Mouse (Mus musculus) G1E (cell line): ENCODE results near the gene Hsd17b3. TPM values are rescaled to one million over a fixed set of nuclear protein-coding genes. Genes with fewer than 3 reads are reported as not detected.

Experiments
- ATAC-seq: 2 replicates; pipeline ENCODE4 v1.8.0; 2016; ENCODE audit warnings: mild to moderate bottlenecking; ENCODE audit not compliant: insufficient number of reproducible peaks, poor library complexity, low FRiP score, severe bottlenecking; ENCODE audit errors: extremely low read depth
- DNase-seq: peaks from one replicate; pipeline ENCODE4 v3.0.0; 2012; ENCODE audit warnings: low spot score
- H3K27me3 ChIP-seq: 2 replicates; pipeline ENCODE4 v1.6.1; 2012; ENCODE audit warnings: mild to moderate bottlenecking, low read length, inconsistent platforms; ENCODE audit not compliant: insufficient read depth
- H3K36me3 ChIP-seq: replicated peaks from 2 replicates; pipeline ENCODE3; 2012; ENCODE audit warnings: mild to moderate bottlenecking, inconsistent platforms
- H3K4me1 ChIP-seq: 2 replicates; pipeline ENCODE4 v1.6.1; 2012; ENCODE audit warnings: low read depth, low read length, inconsistent platforms, mixed read lengths; ENCODE audit not compliant: insufficient read depth
- H3K4me3 ChIP-seq: 2 replicates; pipeline ENCODE4 v1.5.1; 2012; ENCODE audit warnings: low read depth, mild to moderate bottlenecking, inconsistent platforms, low read length, moderate library complexity, mixed read lengths
- H3K9me3 ChIP-seq: replicated peaks from 2 replicates; pipeline ENCODE4 v1.6.1; 2012; ENCODE audit warnings: inconsistent platforms
- CTCF ChIP-seq: IDR thresholded peaks from 2 replicates; pipeline ENCODE4 v1.5.1; 2012; ENCODE audit warnings: low read depth, low read length, inconsistent platforms, mixed read lengths
- GATA1 ChIP-seq: IDR thresholded peaks from 2 replicates; pipeline ENCODE4 v1.6.1; 2012; ENCODE audit warnings: borderline replicate concordance, low read length, inconsistent platforms, mixed read lengths
- GATA2 ChIP-seq: IDR thresholded peaks from 2 replicates; pipeline ENCODE4 v1.6.1; 2012; ENCODE audit warnings: low read depth, low read length, inconsistent platforms, borderline replicate concordance
- POLR2AphosphoS5 ChIP-seq: IDR thresholded peaks from 2 replicates; pipeline ENCODE4 v1.6.1; 2012; ENCODE audit warnings: low read depth, low read length, inconsistent platforms; ENCODE audit not compliant: insufficient replicate concordance
- TAL1 ChIP-seq: conservative IDR thresholded peaks from 2 replicates; pipeline ENCODE4 v1.6.1; 2012; ENCODE audit warnings: low read depth, low read length, inconsistent platforms, mixed read lengths
- polyA plus RNA-seq: library from polyadenylated mRNA; stranded (reverse); fragments of >175 nt; gene quantifications from 2 replicates; pipeline ENCODE4 v1.2.3, GENCODE M21; 2012
- total RNA-seq, 2 experiments: library from RNA; stranded (forward) in 1 of 2; stranded (reverse) in 1 of 2; fragments of 200-1000 nt in 1 of 2; fragments of >200 nt in 1 of 2; fragmentation: Nextera tagmentation in 1 of 2; gene quantifications; 2 replicates each; pipeline ENCODE4 v1.2.3; 2014 to 2017

Gene Hsd17b3
- total and polyA plus RNA-seq, 3 experiments = 0.22 TPM; not detected in 2

GRCm38 (mm10) chr13:64018586-64019141 lies 70.4 kb downstream of the Hsd17b3 start:
- Histone ChIP-seq H3K9me3 (no peaks in the 10 kb centered on the region), H3K4me1 (0 out of 2 replicates have a peak, but pooled peaks cover 5% of the 10 kb centered on the region), H3K36me3 (no peaks in the 10 kb centered on the region), H3K27me3 (peaks cover 16% of the 10 kb centered on the region; the same call in 1 of the 2 replicates), H3K4me3 (no peak overlapping the region)
- DNase-seq (no peak), ATAC-seq (no peak)
- no peak for TF ChIP-seq GATA1
- TF ChIP-seq POLR2AphosphoS5 = no peak
- TF ChIP-seq TAL1 = no peak
- TF ChIP-seq GATA2 = no peak
- TF ChIP-seq CTCF = no peak

GRCm38 (mm10) chr13:64016048-64016447 lies 73.0 kb downstream of the Hsd17b3 start:
- TF ChIP-seq TAL1 = no peak
- no peak for TF ChIP-seq CTCF
- TF ChIP-seq GATA1 = no peak
- no peak for TF ChIP-seq GATA2
- TF ChIP-seq POLR2AphosphoS5 = no peak
- Histone ChIP-seq H3K27me3 (peaks cover 19% of the 10 kb centered on the region), H3K4me3 (no peak overlapping the region), H3K36me3 (no peaks in the 10 kb centered on the region), H3K9me3 (no peaks in the 10 kb centered on the region), H3K4me1 (0 out of 2 replicates have a peak, but pooled peaks cover 4% of the 10 kb centered on the region)
- DNase-seq (no peak), ATAC-seq (no peak)

GRCm38 (mm10) chr13:64011157-64011556 lies 77.9 kb downstream of the Hsd17b3 start:
- Histone ChIP-seq H3K4me3 (no peak overlapping the region), H3K27me3 (peaks cover 15% of the 10 kb centered on the region), H3K4me1 (no peaks in the 10 kb centered on the region), H3K9me3 (no peaks in the 10 kb centered on the region), H3K36me3 (no peaks in the 10 kb centered on the region)
- TF ChIP-seq TAL1 (no peak), POLR2AphosphoS5 (no peak), GATA1 (no peak), GATA2 (no peak), CTCF (no peak)
- DNase-seq (no peak), ATAC-seq (no peak)

Other genes starting within 250 kb of the Hsd17b3 start
- not detected in 2 replicates for gene Slc35d2, start 40.1 kb upstream of the Hsd17b3 start, total RNA-seq (2014; fragmentation: Nextera tagmentation)
- gene Slc35d2, start 40.1 kb upstream of the Hsd17b3 start, total RNA-seq (2017) = 0.11 TPM in 1 of 2 replicates, not detected in the other
- gene Slc35d2, start 40.1 kb upstream of the Hsd17b3 start, polyA plus RNA-seq = not detected in 2 replicates
- gene Zfp367, start 64.0 kb upstream of the Hsd17b3 start, total RNA-seq (2014; fragmentation: Nextera tagmentation) = 37.2 and 38.6 TPM in 2 replicates
- 47.2 and 51.7 TPM in 2 replicates for gene Zfp367, start 64.0 kb upstream of the Hsd17b3 start, total RNA-seq (2017)
- gene Zfp367, start 64.0 kb upstream of the Hsd17b3 start, polyA plus RNA-seq = 6.6 and 7.0 TPM in 2 replicates
- 22.0 and 34.1 TPM in 2 replicates for gene Habp4, start 72.6 kb upstream of the Hsd17b3 start, total RNA-seq (2014; fragmentation: Nextera tagmentation)
- 10.5 and 12.4 TPM in 2 replicates for gene Habp4, start 72.6 kb upstream of the Hsd17b3 start, total RNA-seq (2017)
- 33.9 and 44.5 TPM in 2 replicates for gene Habp4, start 72.6 kb upstream of the Hsd17b3 start, polyA plus RNA-seq
- 1.9 and 4.1 TPM in 2 replicates for gene Cdc14b, start 186.1 kb upstream of the Hsd17b3 start, total RNA-seq (2014; fragmentation: Nextera tagmentation)
- gene Cdc14b, start 186.1 kb upstream of the Hsd17b3 start, total RNA-seq (2017) = 2.0 and 2.3 TPM in 2 replicates
- 0.09 and 0.13 TPM in 2 replicates for gene Cdc14b, start 186.1 kb upstream of the Hsd17b3 start, polyA plus RNA-seq
- 25.7 and 29.9 TPM in 2 replicates for gene Aaed1, start 223.5 kb upstream of the Hsd17b3 start, total RNA-seq (2014; fragmentation: Nextera tagmentation)
- gene Aaed1, start 223.5 kb upstream of the Hsd17b3 start, total RNA-seq (2017) = 15.9 and 16.0 TPM in 2 replicates
- 2.1 and 4.2 TPM in 2 replicates for gene Aaed1, start 223.5 kb upstream of the Hsd17b3 start, polyA plus RNA-seq